ENCODE assay signal across 6 mouse cellular contexts in the genomic region with DNA sequence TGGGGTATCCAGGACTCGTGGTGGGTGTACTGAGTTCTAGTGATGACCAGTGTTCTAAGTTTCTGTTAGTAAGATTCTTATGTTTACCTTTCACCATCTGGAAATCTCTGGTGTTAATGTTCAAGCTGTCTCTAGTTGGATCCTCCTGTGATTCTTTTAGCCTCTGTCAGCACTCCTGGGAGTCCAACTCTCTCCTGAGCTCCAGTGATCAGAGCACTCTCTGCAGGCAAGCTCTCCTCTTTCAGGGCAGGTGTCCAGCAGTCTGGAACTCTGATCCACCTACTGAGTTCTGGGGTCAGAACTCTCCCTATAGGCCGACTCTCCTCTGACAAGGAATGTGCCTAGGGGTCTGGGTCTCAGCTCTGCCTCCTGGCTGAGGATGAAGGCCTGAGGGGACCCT.
DNase-seq lines count a peak whose midpoint lies in the region; TF ChIP-seq lines count a peak whose summit lies in the region.
"Not testable (repeated sequence)": the region's sequence is repeated elsewhere in the genome, so short reads cannot be mapped to it uniquely, and the experiment has no call there.

No protein-coding gene starts in this region.

- not testable (repeated sequence) for H3K36me3 ChIP-seq in kidney, adult 2 months (ENCODE audit: control insufficient read depth, insufficient read depth, low read length)

- not testable (repeated sequence) for TF ChIP-seq CTCF in kidney, adult 2 months (conservative IDR thresholded peaks at IDR 0.05; ENCODE audit: insufficient read depth, insufficient read length, low read depth, low read length)

- H3K27ac ChIP-seq in kidney, adult 2 months (ENCODE audit: insufficient read depth, low read depth, low read length) = 0 out of 2 replicates have a peak overlapping the region, but pooled peaks have one; percentile 12

- not testable (repeated sequence) for TF ChIP-seq POLR2A in kidney, adult 2 months (IDR thresholded peaks at IDR 0.05; ENCODE audit: low read depth, low read length)

- H3K27me3 ChIP-seq in kidney, adult 2 months (replicated peaks; ENCODE audit: control insufficient read depth, insufficient read depth, low read length) = not testable (repeated sequence)

- peak; percentile 65 for DNase-seq in kidney, adult 11 months
- DNase-seq in kidney, adult 2 months = peak; percentile 79
- DNase-seq in kidney, adult 8-10 months = peak; percentile 60 to 68
- DNase-seq in kidney, adult 9 months = peak; percentile 75
- peak; percentile 25 to 64 for DNase-seq in kidney, postnatal 25 days
- DNase-seq in kidney, postnatal 36 days = peak; percentile 48 to 64

- 70% methylated on average over 2 of the region's 2 CpGs for WGBS in kidney, adult 2 months

- H3K4me3 ChIP-seq in kidney, adult 2 months (ENCODE audit: insufficient read depth, low read depth, low read length) = not testable (repeated sequence)

- not testable (repeated sequence) for H3K4me1 ChIP-seq in kidney, adult 2 months (ENCODE audit: control insufficient read depth, insufficient read depth, low read length)
